Mouse (Mus musculus): ENCODE results near the gene Anxa11.
"Not testable (repeated sequence)": the region's sequence is repeated elsewhere in the genome, so short reads cannot be mapped to it uniquely, and the experiment has no call there.

Gene Anxa11

GRCm38 (mm10) chr14:25872461-25873415, 30.8 kb downstream of the Anxa11 start:
- DNase-seq = no peak

GRCm38 (mm10) chr14:25876640-25877039, 34.7 kb downstream of the Anxa11 start:
- not testable (repeated sequence) for DNase-seq

- DNase-seq = not testable (repeated sequence)
Measured at GRCm38 (mm10) chr14:25881769-25882168, 39.8 kb downstream of the Anxa11 start.

GRCm38 (mm10) chr14:25885886-25886285, 43.9 kb downstream of the Anxa11 start:
- not testable (repeated sequence) for DNase-seq

- DNase-seq = not testable (repeated sequence)
Measured at GRCm38 (mm10) chr14:25894566-25894965, 52.6 kb downstream of the Anxa11 start.

GRCm38 (mm10) chr14:25895686-25896085, 53.7 kb downstream of the Anxa11 start:
- not testable (repeated sequence) for DNase-seq

GRCm38 (mm10) chr14:25903000-25903399, 61.0 kb downstream of the Anxa11 start, which contains the start of gene Plac9a:
Gene Plac9a (minus strand): TSS chr14:25903100.
- DNase-seq = not testable (repeated sequence)

- not testable (repeated sequence) for DNase-seq
Measured at GRCm38 (mm10) chr14:25905243-25905642, 63.3 kb downstream of the Anxa11 start.

- not testable (repeated sequence) for DNase-seq
Measured at GRCm38 (mm10) chr14:25907272-25907671, 65.3 kb downstream of the Anxa11 start.

GRCm38 (mm10) chr14:25908976-25909375, 67.0 kb downstream of the Anxa11 start:
- not testable (repeated sequence) for DNase-seq

- DNase-seq = not testable (repeated sequence)
Measured at GRCm38 (mm10) chr14:25918427-25919170, 76.6 kb downstream of the Anxa11 start.

- DNase-seq = not testable (repeated sequence)
Measured at GRCm38 (mm10) chr14:25926814-25927561, 85.0 kb downstream of the Anxa11 start.

GRCm38 (mm10) chr14:25927562-25927881, 85.6 kb downstream of the Anxa11 start, which contains the start of gene Tmem254a:
Gene Tmem254a (minus strand): TSS chr14:25927672.
- not testable (repeated sequence) for DNase-seq

All from thymus, postnatal 14 days (tissue).